ENCODE assay signal across 7 mouse cellular contexts in genomic region chr7:114281671-114282070, GRCm38 (mm10). TPM values are rescaled to one million over a fixed set of nuclear protein-coding genes. Genes with fewer than 3 reads are reported as not detected.
DNase-seq lines count a peak whose midpoint lies in the region; ATAC-seq and TF ChIP-seq lines count a peak whose summit lies in the region.

No protein-coding gene starts in this region.

- DNase-seq in MEL-GATA-1-ER (ENCODE audit: extremely low read depth, low read depth) = peak; percentile 58
- peak; percentile 55 for DNase-seq in c-Kit-positive CD71-positive TER-119-positive erythroid progenitor cells, embryonic 14.5 days (ENCODE audit: low spot score)
- peak; percentile 46 to 58 for DNase-seq in kidney, postnatal 25 days
- DNase-seq in spleen, adult 12 weeks (ENCODE audit: low spot score) = peak; percentile 35
- no peak for DNase-seq in adrenal gland, postnatal 4 days (ENCODE audit: low spot score in 2 of 2)

- no peak overlapping the region for H3K4me2 ChIP-seq in intestine, postnatal 0 days (replicated peaks; ENCODE audit: low read depth)
- no peak overlapping the region for H3K4me2 ChIP-seq in intestine, embryonic 16.5 days (ENCODE audit: low read depth, low read length)

- no peak overlapping the region for H3K4me3 ChIP-seq in intestine, postnatal 0 days (ENCODE audit: low read depth, low read length)
- H3K4me3 ChIP-seq in intestine, embryonic 16.5 days (ENCODE audit: low read length) = no peak overlapping the region

- no peaks in the 10 kb centered on the region for H3K27me3 ChIP-seq in intestine, postnatal 0 days (replicated peaks; ENCODE audit: control insufficient read depth, insufficient read depth, low read length)
- H3K27me3 ChIP-seq in intestine, embryonic 16.5 days (replicated peaks; ENCODE audit: control insufficient read depth, insufficient read depth, low read length) = no peaks in the 10 kb centered on the region

- no peak overlapping the region for H3K9ac ChIP-seq in intestine, postnatal 0 days (ENCODE audit: low read depth, low read length)
- no peak overlapping the region for H3K9ac ChIP-seq in intestine, embryonic 16.5 days (ENCODE audit: low read depth, low read length)

- H3K4me1 ChIP-seq in intestine, postnatal 0 days (replicated peaks; ENCODE audit: control insufficient read depth, insufficient read depth, low read length) = no peaks in the 10 kb centered on the region
- no peaks in the 10 kb centered on the region for H3K4me1 ChIP-seq in intestine, embryonic 16.5 days (ENCODE audit: control insufficient read depth, insufficient read depth, low read length)

- 55% methylated on average over 3 of the region's 3 CpGs for WGBS in intestine, postnatal 0 days
- 51% methylated on average over 3 of the region's 3 CpGs for WGBS in intestine, embryonic 16.5 days

- no peaks in the 10 kb centered on the region for H3K36me3 ChIP-seq in intestine, postnatal 0 days (ENCODE audit: control insufficient read depth, insufficient read depth)
- no peaks in the 10 kb centered on the region for H3K36me3 ChIP-seq in intestine, embryonic 16.5 days (ENCODE audit: control insufficient read depth, insufficient read depth, low read length)

- no peak for ATAC-seq in intestine, postnatal 0 days
- no peak; the same call in 1 of the 2 replicates for ATAC-seq in intestine, embryonic 16.5 days

- no peak overlapping the region for H3K27ac ChIP-seq in intestine, postnatal 0 days (ENCODE audit: low read depth, low read length)
- no peak overlapping the region for H3K27ac ChIP-seq in intestine, embryonic 16.5 days (ENCODE audit: low read length)

- H3K9me3 ChIP-seq in intestine, postnatal 0 days (ENCODE audit: control insufficient read depth) = no peaks in the 10 kb centered on the region
- H3K9me3 ChIP-seq in intestine, embryonic 16.5 days (ENCODE audit: control insufficient read depth, low read length) = no peaks in the 10 kb centered on the region

- peak; percentile 77 for TF ChIP-seq CTCF in intestine, postnatal 0 days (IDR thresholded peaks at IDR 0.05; ENCODE audit: low read depth)

RNA-seq across cellular contexts. Expression of gene Psma1, which starts 5.8 kb away (rescaled TPM):
- 205 and 212 TPM in 2 replicates for polyA plus RNA-seq in intestine, postnatal 0 days (2015; fragmentation: Nextera tagmentation; extraction: Ambion mirVana)
- polyA plus RNA-seq in intestine, embryonic 16.5 days (2015; fragmentation: Nextera tagmentation; extraction: Ambion mirVana) = 330 and 361 TPM in 2 replicates
- total RNA-seq in adrenal gland, postnatal 4 days (2021) = 100 to 1,000 TPM; 154 to 157 TPM

RNA-seq across cellular contexts. Expression of gene Copb1, which starts 27.2 kb away (rescaled TPM):
- polyA plus RNA-seq in intestine, postnatal 0 days (2015; fragmentation: Nextera tagmentation; extraction: Ambion mirVana) = 137 and 140 TPM in 2 replicates
- 123 and 130 TPM in 2 replicates for polyA plus RNA-seq in intestine, embryonic 16.5 days (2015; fragmentation: Nextera tagmentation; extraction: Ambion mirVana)
- total RNA-seq in adrenal gland, postnatal 4 days (2021) = 100 to 1,000 TPM; 116 to 122 TPM

Comparison
In these comparisons a context has a peak if more than half of its experiments do, and no peak if none do; other contexts are left out.
1. DNase-seq: peak in MEL-GATA-1-ER (single experiment), c-Kit-positive CD71-positive TER-119-positive erythroid progenitor cells, embryonic 14.5 days (single experiment), kidney, postnatal 25 days (2 of 2) and spleen, adult 12 weeks (single experiment); none in adrenal gland, postnatal 4 days (0 of 2).